Comparison of ENCODE assay signal across 13 mouse cellular contexts in genomic region chr8:126905387-126905786, GRCm38 (mm10). TPM values are rescaled to one million over a fixed set of nuclear protein-coding genes. Genes with fewer than 3 reads are reported as not detected.
A peak's percentile ranks its signal among the peaks of the same experiment; 100 is the strongest.
DNase-seq lines count a peak whose midpoint lies in the region; ATAC-seq lines count a peak whose summit lies in the region.
"Had no signal": no experiment of that assay in that cellular context is flagged by ENCODE, and none has a peak within 500 bp of the region (broad histone marks: within the 10 kb centered on the region; RNA-seq: fewer than 3 reads in every experiment).

No protein-coding gene starts in this region.

- DNase-seq in kidney, postnatal 4 days = peak; percentile 48 to 64
- peak; percentile 65 for DNase-seq in A20 (ENCODE audit: low read depth, low spot score)
- peak; percentile 31 for DNase-seq in CD4-positive helper T cell, adult 2 months (ENCODE audit: low read depth, low spot score)
- peak; percentile 51 for DNase-seq in embryonic facial prominence, embryonic 11.5 days (ENCODE audit: low spot score)
- DNase-seq in right cerebral cortex, adult 2 months (ENCODE audit: low spot score in 2 of 2) = no peak
- no peak for DNase-seq in cerebellum, postnatal 36 days
- no peak for DNase-seq in spleen, postnatal 14 days (ENCODE audit: low spot score in 2 of 2)
- DNase-seq: cerebellum, adult 11-12 months had no signal

- no peak overlapping the region for H3K4me3 ChIP-seq in kidney, embryonic 14.5 days (ENCODE audit: low read length)
- H3K4me3 ChIP-seq in embryonic facial prominence, embryonic 11.5 days (ENCODE audit: low read depth, low read length) = no peak overlapping the region
- H3K4me3 ChIP-seq: erythroblast, embryonic 14.5 days; hindbrain, embryonic 15.5 days; limb, embryonic 10.5 days; midbrain, embryonic 12.5 days had no signal

- WGBS in kidney, embryonic 14.5 days = 90% methylated on average over 3 of the region's 3 CpGs
- WGBS in embryonic facial prominence, embryonic 11.5 days = 89% methylated on average over 3 of the region's 3 CpGs

- 0 out of 2 replicates have a peak, but pooled peaks cover 3% of the 10 kb centered on the region for H3K4me1 ChIP-seq in kidney, embryonic 14.5 days (ENCODE audit: control insufficient read depth, insufficient read depth, low read length)
- no peaks in the 10 kb centered on the region for H3K4me1 ChIP-seq in embryonic facial prominence, embryonic 11.5 days (ENCODE audit: control insufficient read depth, insufficient read depth, low read length)
- H3K4me1 ChIP-seq: midbrain, embryonic 12.5 days had no signal

- H3K27ac ChIP-seq in kidney, embryonic 14.5 days (ENCODE audit: low read depth, low read length) = no peak overlapping the region
- no peak overlapping the region for H3K27ac ChIP-seq in embryonic facial prominence, embryonic 11.5 days (replicated peaks; ENCODE audit: low read depth, low read length)
- H3K27ac ChIP-seq: hindbrain, embryonic 15.5 days; limb, embryonic 10.5 days; midbrain, embryonic 12.5 days had no signal

- no peaks in the 10 kb centered on the region for H3K27me3 ChIP-seq in kidney, embryonic 14.5 days (ENCODE audit: control insufficient read depth, insufficient read depth, low read length)
- H3K27me3 ChIP-seq in embryonic facial prominence, embryonic 11.5 days (ENCODE audit: control insufficient read depth, insufficient read depth, low read length) = no peaks in the 10 kb centered on the region
- H3K27me3 ChIP-seq: hindbrain, embryonic 15.5 days; midbrain, embryonic 12.5 days had no signal

- no peaks in the 10 kb centered on the region for H3K9me3 ChIP-seq in kidney, embryonic 14.5 days (ENCODE audit: control insufficient read depth, low read length)
- no peaks in the 10 kb centered on the region for H3K9me3 ChIP-seq in embryonic facial prominence, embryonic 11.5 days (replicated peaks; ENCODE audit: control insufficient read depth, low read length)
- H3K9me3 ChIP-seq: hindbrain, embryonic 15.5 days; limb, embryonic 10.5 days; midbrain, embryonic 12.5 days had no signal

- H3K9ac ChIP-seq in kidney, embryonic 14.5 days (ENCODE audit: low read depth, low read length) = no peak overlapping the region
- no peak overlapping the region for H3K9ac ChIP-seq in embryonic facial prominence, embryonic 11.5 days (replicated peaks; ENCODE audit: low read length)
- H3K9ac ChIP-seq: hindbrain, embryonic 15.5 days; midbrain, embryonic 12.5 days had no signal

- no peak overlapping the region for H3K4me2 ChIP-seq in kidney, embryonic 14.5 days (replicated peaks; ENCODE audit: low read depth, low read length)
- no peak overlapping the region for H3K4me2 ChIP-seq in embryonic facial prominence, embryonic 11.5 days (ENCODE audit: low read depth, low read length)
- H3K4me2 ChIP-seq: hindbrain, embryonic 15.5 days; midbrain, embryonic 12.5 days had no signal

- no peaks in the 10 kb centered on the region for H3K36me3 ChIP-seq in kidney, embryonic 14.5 days (ENCODE audit: control insufficient read depth, insufficient read depth, low read length)
- H3K36me3 ChIP-seq in embryonic facial prominence, embryonic 11.5 days (replicated peaks; ENCODE audit: control insufficient read depth, insufficient read depth, low read depth, low read length) = no peaks in the 10 kb centered on the region
- H3K36me3 ChIP-seq: hindbrain, embryonic 15.5 days; limb, embryonic 10.5 days; midbrain, embryonic 12.5 days had no signal

- ATAC-seq in kidney, embryonic 14.5 days (ENCODE audit: low FRiP score, low TSS enrichment) = no peak
- ATAC-seq in embryonic facial prominence, embryonic 11.5 days (replicated peaks; ENCODE audit: insufficient number of reproducible peaks, low FRiP score, low TSS enrichment, low read depth) = no peak

RNA-seq across cellular contexts. Expression of gene Tomm20, which starts 40.3 kb away (rescaled TPM):
- 262 and 292 TPM in 2 replicates for polyA plus RNA-seq in kidney, embryonic 14.5 days (2014; fragmentation: Nextera tagmentation; extraction: Ambion mirVana)
- polyA plus RNA-seq in embryonic facial prominence, embryonic 11.5 days (2014; fragmentation: Nextera tagmentation; extraction: Ambion mirVana) = 245 and 256 TPM in 2 replicates

Comparison
In these comparisons a context has a peak if more than half of its experiments do, and no peak if none do; other contexts are left out.
1. DNase-seq: peak in kidney, postnatal 4 days (2 of 2), A20 (single experiment), CD4-positive helper T cell, adult 2 months (single experiment) and embryonic facial prominence, embryonic 11.5 days (single experiment); none in right cerebral cortex, adult 2 months (0 of 2), cerebellum, postnatal 36 days (0 of 2) and spleen, postnatal 14 days (0 of 2).